Mouse (Mus musculus): ENCODE data around the gene Tcf20.

DNA sequence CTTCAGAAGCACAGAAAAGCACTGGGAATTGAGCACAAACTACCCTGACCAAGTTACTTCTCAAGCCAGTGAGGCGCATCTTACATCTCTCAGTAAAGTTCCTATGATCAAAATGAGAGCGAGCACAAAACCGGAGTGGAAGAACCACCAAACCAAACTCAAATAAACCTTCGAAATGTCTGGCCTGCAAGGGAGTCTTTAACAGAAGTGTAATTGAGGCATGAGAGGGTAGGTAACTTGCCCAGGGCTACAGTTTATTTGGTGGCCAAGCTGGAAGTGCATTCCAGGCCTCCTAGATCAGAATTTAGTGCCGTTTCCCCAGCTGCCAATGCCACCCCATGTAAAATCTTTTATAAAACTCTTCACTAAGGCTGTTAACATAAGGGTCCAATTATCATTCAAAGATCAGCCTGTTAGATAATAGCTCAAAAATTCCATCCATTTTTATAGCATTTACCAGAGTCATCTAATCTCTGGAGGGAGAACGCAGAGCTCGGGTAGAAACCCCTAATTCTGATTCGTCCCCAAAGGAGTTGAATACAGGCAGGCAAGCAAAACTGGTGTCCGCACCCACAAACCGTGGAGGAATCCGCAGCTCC lies 89.4 kb downstream of the Tcf20 start:
- TF ChIP-seq POLR2A (IDR thresholded peaks at IDR 0.05; ENCODE audit: low read depth, low read length) (no peak), CTCF (IDR thresholded peaks at IDR 0.05; ENCODE audit: extremely low read depth, insufficient read length, insufficient replicate concordance, low read depth, low read length) (no peak)

Data from small intestine, adult 2 months (tissue).